In the genomic region with DNA sequence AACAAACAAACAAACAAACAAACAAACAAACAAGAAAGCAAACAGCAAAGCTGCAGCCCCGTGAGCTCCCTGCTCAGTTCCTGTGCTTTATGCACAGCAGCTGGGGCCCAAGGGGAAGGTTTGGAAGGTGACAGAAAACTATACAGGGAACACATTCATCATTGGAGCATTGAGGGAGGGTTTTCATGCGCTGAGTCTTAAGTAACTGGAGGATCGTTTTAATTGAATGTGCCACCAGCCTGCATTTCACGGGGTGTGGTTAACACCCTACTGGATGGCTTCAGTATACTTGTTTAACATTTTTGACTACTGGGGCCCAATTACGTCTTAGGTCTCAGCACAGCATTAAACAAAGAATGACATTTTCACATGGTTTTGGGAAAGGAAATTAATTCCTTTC, we compare ENCODE assay signal across 22 mouse cellular contexts.
DNase-seq lines count a peak whose midpoint lies in the region; ATAC-seq and TF ChIP-seq lines count a peak whose summit lies in the region.
"Had no signal": no experiment of that assay in that cellular context is flagged by ENCODE, and none has a peak within 500 bp of the region (broad histone marks: within the 10 kb centered on the region; RNA-seq: fewer than 3 reads in every experiment).

No protein-coding gene starts in this region.

- no peaks in the 10 kb centered on the region for H3K36me3 ChIP-seq in embryonic facial prominence, embryonic 14.5 days (ENCODE audit: control insufficient read depth, insufficient read depth, low read length)
- H3K36me3 ChIP-seq in embryonic facial prominence, embryonic 10.5 days (replicated peaks) = no peaks in the 10 kb centered on the region
- H3K36me3 ChIP-seq in forebrain, embryonic 14.5 days (ENCODE audit: control insufficient read depth, insufficient read depth, low read length) = no peaks in the 10 kb centered on the region
- no peaks in the 10 kb centered on the region for H3K36me3 ChIP-seq in forebrain, embryonic 11.5 days (ENCODE audit: control insufficient read depth, insufficient read depth, low read length)
- H3K36me3 ChIP-seq in limb, embryonic 11.5 days (ENCODE audit: control insufficient read depth, insufficient read depth, low read length) = no peaks in the 10 kb centered on the region
- H3K36me3 ChIP-seq in limb, embryonic 10.5 days = no peaks in the 10 kb centered on the region
- no peaks in the 10 kb centered on the region for H3K36me3 ChIP-seq in hindbrain, postnatal 0 days (ENCODE audit: insufficient read depth, low read length)
- H3K36me3 ChIP-seq: embryonic facial prominence, embryonic 13.5 days; hindbrain, embryonic 12.5 days; hindbrain, embryonic 15.5 days; intestine, embryonic 15.5 days had no signal

- no peak overlapping the region for H3K4me2 ChIP-seq in embryonic facial prominence, embryonic 14.5 days (ENCODE audit: low read depth, low read length)
- no peak overlapping the region for H3K4me2 ChIP-seq in forebrain, embryonic 14.5 days (ENCODE audit: low read length)
- H3K4me2 ChIP-seq in forebrain, embryonic 11.5 days (ENCODE audit: low read depth, low read length, severe bottlenecking) = no peak overlapping the region
- H3K4me2 ChIP-seq in limb, embryonic 11.5 days (ENCODE audit: low read depth, severe bottlenecking) = no peak overlapping the region
- no peak overlapping the region for H3K4me2 ChIP-seq in hindbrain, postnatal 0 days (ENCODE audit: low read depth, low read length)
- H3K4me2 ChIP-seq: embryonic facial prominence, embryonic 13.5 days; heart, embryonic 11.5 days; hindbrain, embryonic 12.5 days; hindbrain, embryonic 15.5 days; intestine, embryonic 15.5 days had no signal

- WGBS in embryonic facial prominence, embryonic 14.5 days = 37% methylated on average over 5 of the region's 5 CpGs
- 65% methylated on average over 5 of the region's 5 CpGs for WGBS in embryonic facial prominence, embryonic 10.5 days
- 9% methylated on average over 5 of the region's 5 CpGs for WGBS in forebrain, embryonic 14.5 days
- WGBS in forebrain, embryonic 11.5 days = 49% methylated on average over 5 of the region's 5 CpGs
- WGBS in limb, embryonic 11.5 days = 38% methylated on average over 5 of the region's 5 CpGs
- 66% methylated on average over 5 of the region's 5 CpGs for WGBS in limb, embryonic 10.5 days
- WGBS in hindbrain, postnatal 0 days = 39% methylated on average over 5 of the region's 5 CpGs

- H3K4me1 ChIP-seq in embryonic facial prominence, embryonic 14.5 days (ENCODE audit: control insufficient read depth, insufficient read depth, low read length) = no peaks in the 10 kb centered on the region
- H3K4me1 ChIP-seq in embryonic facial prominence, embryonic 10.5 days = no peaks in the 10 kb centered on the region
- no peaks in the 10 kb centered on the region for H3K4me1 ChIP-seq in forebrain, embryonic 14.5 days (ENCODE audit: control insufficient read depth, insufficient read depth, low read length)
- H3K4me1 ChIP-seq in forebrain, embryonic 11.5 days (replicated peaks; ENCODE audit: control insufficient read depth, insufficient read depth, low read length) = 0 out of 2 replicates have a peak, but pooled peaks cover 2% of the 10 kb centered on the region
- no peaks in the 10 kb centered on the region for H3K4me1 ChIP-seq in limb, embryonic 11.5 days (ENCODE audit: control insufficient read depth, insufficient read depth, low read length)
- H3K4me1 ChIP-seq in limb, embryonic 10.5 days = peaks cover 7% of the 10 kb centered on the region; the same call in 1 of the 2 replicates
- H3K4me1 ChIP-seq in hindbrain, postnatal 0 days (ENCODE audit: insufficient read depth, low read length) = no peaks in the 10 kb centered on the region
- H3K4me1 ChIP-seq: hindbrain, embryonic 12.5 days; hindbrain, embryonic 15.5 days; intestine, embryonic 15.5 days had no signal

- DNase-seq in embryonic facial prominence, embryonic 14.5 days (ENCODE audit: low spot score) = peak; percentile 16
- no peak for DNase-seq in embryonic facial prominence, embryonic 10.5 days (ENCODE audit: low spot score)
- DNase-seq in forebrain, embryonic 14.5 days (ENCODE audit: low spot score) = peak; percentile 50
- DNase-seq in forebrain, embryonic 11.5 days (ENCODE audit: low spot score) = no peak
- DNase-seq in limb, embryonic 11.5 days (ENCODE audit: low spot score) = peak; percentile 29
- DNase-seq in limb, embryonic 10.5 days (ENCODE audit: low spot score) = no peak
- no peak for DNase-seq in hindbrain, postnatal 0 days (ENCODE audit: low spot score)
- DNase-seq: adrenal gland, postnatal 10 days; adrenal gland, postnatal 36 days; cerebellum, adult 11 months; cerebellum, adult 2 months; cerebellum, adult 9-11 months; cerebellum, postnatal 25 days; gastrocnemius, postnatal 25 days; kidney, adult 11 months had no signal

- H3K4me3 ChIP-seq in embryonic facial prominence, embryonic 14.5 days (ENCODE audit: low read depth, low read length) = no peak overlapping the region
- no peak overlapping the region for H3K4me3 ChIP-seq in embryonic facial prominence, embryonic 10.5 days
- no peak overlapping the region for H3K4me3 ChIP-seq in forebrain, embryonic 14.5 days (ENCODE audit: low read depth, low read length)
- no peak overlapping the region for H3K4me3 ChIP-seq in forebrain, embryonic 11.5 days (ENCODE audit: low read depth, low read length)
- no peak overlapping the region for H3K4me3 ChIP-seq in limb, embryonic 11.5 days (ENCODE audit: low read depth, low read length)
- no peak overlapping the region for H3K4me3 ChIP-seq in limb, embryonic 10.5 days
- no peak overlapping the region for H3K4me3 ChIP-seq in hindbrain, postnatal 0 days (ENCODE audit: low read length)
- H3K4me3 ChIP-seq: embryonic facial prominence, embryonic 13.5 days; hindbrain, embryonic 12.5 days; hindbrain, embryonic 15.5 days; intestine, embryonic 15.5 days had no signal

- 0 out of 2 replicates have a peak, but pooled peaks cover 10% of the 10 kb centered on the region for H3K9me3 ChIP-seq in embryonic facial prominence, embryonic 14.5 days (ENCODE audit: control insufficient read depth, low read length)
- no peaks in the 10 kb centered on the region for H3K9me3 ChIP-seq in embryonic facial prominence, embryonic 10.5 days
- H3K9me3 ChIP-seq in forebrain, embryonic 14.5 days (replicated peaks; ENCODE audit: control insufficient read depth, low read length) = no peaks in the 10 kb centered on the region
- H3K9me3 ChIP-seq in forebrain, embryonic 11.5 days (ENCODE audit: control insufficient read depth, low read length) = no peaks in the 10 kb centered on the region
- no peaks in the 10 kb centered on the region for H3K9me3 ChIP-seq in limb, embryonic 11.5 days (ENCODE audit: control insufficient read depth, low read length)
- H3K9me3 ChIP-seq in limb, embryonic 10.5 days (replicated peaks) = no peaks in the 10 kb centered on the region
- H3K9me3 ChIP-seq in hindbrain, postnatal 0 days (ENCODE audit: low read length) = no peaks in the 10 kb centered on the region
- H3K9me3 ChIP-seq: hindbrain, embryonic 12.5 days; hindbrain, embryonic 15.5 days; intestine, embryonic 15.5 days had no signal

- no peaks in the 10 kb centered on the region for H3K27me3 ChIP-seq in embryonic facial prominence, embryonic 14.5 days (replicated peaks; ENCODE audit: control insufficient read depth, insufficient read depth, low read length)
- no peaks in the 10 kb centered on the region for H3K27me3 ChIP-seq in embryonic facial prominence, embryonic 10.5 days (replicated peaks; ENCODE audit: low read depth, poor library complexity, severe bottlenecking)
- H3K27me3 ChIP-seq in forebrain, embryonic 14.5 days (replicated peaks; ENCODE audit: control insufficient read depth, insufficient read depth, low read length) = no peaks in the 10 kb centered on the region
- H3K27me3 ChIP-seq in forebrain, embryonic 11.5 days (ENCODE audit: control insufficient read depth, insufficient read depth, low read length) = no peaks in the 10 kb centered on the region
- no peaks in the 10 kb centered on the region for H3K27me3 ChIP-seq in limb, embryonic 11.5 days (ENCODE audit: control insufficient read depth, insufficient read depth, low read length)
- no peaks in the 10 kb centered on the region for H3K27me3 ChIP-seq in limb, embryonic 10.5 days (ENCODE audit: low read depth, poor library complexity, severe bottlenecking)
- H3K27me3 ChIP-seq in hindbrain, postnatal 0 days (ENCODE audit: insufficient read depth, low read length) = no peaks in the 10 kb centered on the region
- H3K27me3 ChIP-seq: embryonic facial prominence, embryonic 13.5 days; hindbrain, embryonic 12.5 days; hindbrain, embryonic 15.5 days; intestine, embryonic 15.5 days; Patski had no signal

- no peak overlapping the region for H3K27ac ChIP-seq in embryonic facial prominence, embryonic 14.5 days (replicated peaks; ENCODE audit: low read depth, low read length)
- no peak overlapping the region for H3K27ac ChIP-seq in embryonic facial prominence, embryonic 10.5 days (replicated peaks)
- H3K27ac ChIP-seq in forebrain, embryonic 14.5 days (ENCODE audit: low read depth, low read length) = no peak overlapping the region
- H3K27ac ChIP-seq in forebrain, embryonic 11.5 days (ENCODE audit: low read depth, low read length) = no peak overlapping the region
- no peak overlapping the region for H3K27ac ChIP-seq in limb, embryonic 11.5 days (replicated peaks; ENCODE audit: low read depth, low read length)
- H3K27ac ChIP-seq in limb, embryonic 10.5 days = no peak overlapping the region
- H3K27ac ChIP-seq in hindbrain, postnatal 0 days = no peak overlapping the region
- H3K27ac ChIP-seq: embryonic facial prominence, embryonic 13.5 days; hindbrain, embryonic 12.5 days; hindbrain, embryonic 15.5 days; intestine, embryonic 15.5 days had no signal

- ATAC-seq in embryonic facial prominence, embryonic 14.5 days (ENCODE audit: low read depth) = no peak
- ATAC-seq in forebrain, embryonic 14.5 days = peak; percentile 44; the same call in 1 of the 2 replicates
- ATAC-seq in forebrain, embryonic 11.5 days (replicated peaks; ENCODE audit: low FRiP score) = no peak; the same call in 1 of the 2 replicates
- ATAC-seq in limb, embryonic 11.5 days (ENCODE audit: insufficient number of reproducible peaks, low FRiP score, low TSS enrichment, low read depth) = no peak
- no peak for ATAC-seq in monocyte, adult 5-6 weeks (replicated peaks; ENCODE audit: insufficient number of reproducible peaks, low FRiP score, low TSS enrichment, poor library complexity, severe bottlenecking)
- no peak for ATAC-seq in hindbrain, postnatal 0 days
- ATAC-seq: intestine, embryonic 15.5 days; Patski had no signal

- TF ChIP-seq CTCF in hindbrain, postnatal 0 days (IDR thresholded peaks at IDR 0.05; ENCODE audit: low read depth) = no peak

- no peak overlapping the region for H3K9ac ChIP-seq in embryonic facial prominence, embryonic 14.5 days (ENCODE audit: low read depth, low read length)
- H3K9ac ChIP-seq in forebrain, embryonic 14.5 days (ENCODE audit: low read length) = no peak overlapping the region
- H3K9ac ChIP-seq in forebrain, embryonic 11.5 days (ENCODE audit: low read length) = no peak overlapping the region
- no peak overlapping the region for H3K9ac ChIP-seq in limb, embryonic 11.5 days (ENCODE audit: low read length)
- no peak overlapping the region for H3K9ac ChIP-seq in hindbrain, postnatal 0 days (replicated peaks; ENCODE audit: low read length)
- H3K9ac ChIP-seq: embryonic facial prominence, embryonic 13.5 days; hindbrain, embryonic 12.5 days; hindbrain, embryonic 15.5 days; intestine, embryonic 15.5 days had no signal

Comparison
In these comparisons a context has a peak if more than half of its experiments do, and no peak if none do; other contexts are left out.
1. DNase-seq: peak in embryonic facial prominence, embryonic 14.5 days (single experiment), forebrain, embryonic 14.5 days (single experiment) and limb, embryonic 11.5 days (single experiment); none in embryonic facial prominence, embryonic 10.5 days (single experiment), forebrain, embryonic 11.5 days (single experiment), limb, embryonic 10.5 days (single experiment) and hindbrain, postnatal 0 days (single experiment).